Mouse (Mus musculus): Measurements from ENCODE around the gene E330034G19Rik. TPM values are rescaled to one million over a fixed set of nuclear protein-coding genes. Genes with fewer than 3 reads are reported as not detected.

E330034G19Rik gene
- not detected in 2 replicates for polyA plus RNA-seq (2015; fragmentation: Nextera tagmentation; extraction: Ambion mirVana)

DNA sequence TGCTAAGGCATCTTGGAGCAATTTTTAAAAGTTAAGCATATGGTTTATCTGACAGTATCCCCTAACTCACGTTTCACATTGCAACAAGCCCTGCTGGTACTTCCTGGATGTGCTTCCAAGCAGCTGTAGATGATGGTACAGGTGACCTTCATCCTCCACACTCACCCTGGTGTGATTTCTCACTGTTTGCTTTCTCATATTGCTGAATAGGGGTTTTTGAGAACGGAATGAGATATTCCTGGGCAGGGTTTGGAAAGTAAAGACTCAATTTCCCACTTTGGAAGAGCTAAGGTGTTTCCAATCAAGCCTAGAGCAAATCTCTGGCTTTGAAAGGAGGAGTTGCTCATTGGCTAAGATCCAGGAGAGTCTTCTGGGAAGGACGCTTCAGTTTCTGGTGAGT lies at the start of gene E330034G19Rik:
E330034G19Rik (plus strand) TSS at position 301 of the 400 bp plus-strand sequence.
- Histone ChIP-seq H3K9ac (no peak within 1 kb of the TSS), H3K36me3 (replicated peaks) (no peaks in the 10 kb centered on the region), H3K27me3 (no peaks in the 10 kb centered on the region), H3K4me1 (replicated peaks) (no peaks in the 10 kb centered on the region), H3K27ac (replicated peaks) (no peak within 1 kb of the TSS), H3K4me3 (replicated peaks) (no peak within 1 kb of the TSS), H3K9me3 (replicated peaks) (no peaks in the 10 kb centered on the region), H3K4me2 (no peak within 1 kb of the TSS)
- WGBS (ENCODE audit: insufficient replicate concordance): 26% methylated on average over 3 of the region's 3 CpGs
- no peak for ATAC-seq (ENCODE audit: insufficient read depth)

DNA sequence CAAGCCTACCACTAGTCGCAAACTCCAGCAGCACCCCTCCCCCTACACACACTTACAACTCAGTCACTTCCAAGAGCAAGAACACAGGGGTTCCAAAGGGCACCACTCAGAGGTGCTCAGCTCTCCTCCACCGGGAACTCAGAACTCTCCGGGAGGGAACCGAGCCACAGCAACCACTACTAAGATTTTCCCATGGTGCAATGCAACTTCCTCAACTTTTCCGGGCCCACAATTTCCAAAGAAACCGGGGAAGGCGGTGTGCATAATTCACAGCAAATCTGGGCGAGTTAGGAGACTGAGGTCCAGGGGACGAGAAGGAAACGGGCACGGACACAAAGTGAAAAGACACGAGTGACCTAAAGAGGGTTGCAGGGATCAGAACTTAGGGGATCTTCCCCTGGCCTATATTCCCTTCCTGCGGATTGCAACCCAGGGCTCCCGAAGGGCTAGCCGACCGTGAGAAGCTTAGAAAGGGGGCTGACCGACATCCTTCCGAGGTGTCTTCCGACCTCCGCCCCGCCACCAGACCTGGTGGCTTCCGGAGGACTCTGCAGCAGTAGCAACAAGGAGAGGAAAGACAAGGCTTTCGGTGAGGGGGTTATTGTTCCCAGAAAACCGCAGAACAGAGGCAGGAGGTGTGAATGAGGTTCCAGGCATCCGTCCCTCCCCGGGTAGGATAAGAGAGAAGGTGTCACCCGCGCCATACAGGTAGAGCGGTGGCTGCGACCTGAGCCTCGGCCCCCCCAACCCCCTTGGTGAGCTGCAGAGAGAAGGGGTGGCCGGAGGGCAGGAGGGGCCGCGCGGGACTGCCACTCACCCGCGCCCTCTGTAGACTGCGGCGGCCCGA lies 48.5 kb upstream of the E330034G19Rik start:
- no peaks in the 10 kb centered on the region for H3K9me3 ChIP-seq (replicated peaks)
- H3K4me1 ChIP-seq (replicated peaks): no peaks in the 10 kb centered on the region
- H3K4me3 ChIP-seq (replicated peaks): peak overlapping the region; percentile 59
- H3K36me3 ChIP-seq (replicated peaks): no peaks in the 10 kb centered on the region
- peak overlapping the region; percentile 35; the same call in 1 of the 2 replicates for H3K9ac ChIP-seq
- H3K27me3 ChIP-seq: peaks cover 77% of the 10 kb centered on the region
- WGBS (ENCODE audit: insufficient replicate concordance): 1% methylated on average over 40 of the region's 40 CpGs
- no peak overlapping the region for H3K27ac ChIP-seq (replicated peaks)
- H3K4me2 ChIP-seq: peak overlapping the region; percentile 65
- ATAC-seq (ENCODE audit: insufficient read depth): no peak; the same call in 1 of the 2 replicates

- peak within 1 kb of the TSS; percentile 35; the same call in 1 of the 2 replicates for H3K9ac ChIP-seq
- WGBS (ENCODE audit: insufficient replicate concordance): under 1% methylated on average over 83 of the region's 98 CpGs
- H3K27ac ChIP-seq (replicated peaks): no peak within 1 kb of the TSS
- H3K4me3 ChIP-seq (replicated peaks): peak within 1 kb of the TSS; percentile 59
- peak; percentile 63 for ATAC-seq (ENCODE audit: insufficient read depth)
- no peaks in the 10 kb centered on the region for H3K9me3 ChIP-seq (replicated peaks)
- H3K36me3 ChIP-seq (replicated peaks): no peaks in the 10 kb centered on the region
- no peaks in the 10 kb centered on the region for H3K4me1 ChIP-seq (replicated peaks)
- peaks cover 77% of the 10 kb centered on the region for H3K27me3 ChIP-seq
- peak within 1 kb of the TSS; percentile 65 for H3K4me2 ChIP-seq
Measured at GRCm38 (mm10) chr14:24245177-24246081, 47.6 kb upstream of the E330034G19Rik start, which contains the start of gene Dlg5. TSS of gene Dlg5 (minus strand) at chr14:24245920.

- 24% methylated on average over 2 of the region's 2 CpGs for WGBS (ENCODE audit: insufficient replicate concordance)
- H3K9ac ChIP-seq: no peak overlapping the region
- no peak overlapping the region for H3K4me2 ChIP-seq
- H3K27ac ChIP-seq (replicated peaks): no peak overlapping the region
- no peak for ATAC-seq (ENCODE audit: insufficient read depth)
- H3K27me3 ChIP-seq: peaks cover 54% of the 10 kb centered on the region
- H3K36me3 ChIP-seq (replicated peaks): no peaks in the 10 kb centered on the region
- H3K9me3 ChIP-seq (replicated peaks): no peaks in the 10 kb centered on the region
- H3K4me1 ChIP-seq (replicated peaks): 0 out of 2 replicates have a peak, but pooled peaks cover 3% of the 10 kb centered on the region
- no peak overlapping the region for H3K4me3 ChIP-seq (replicated peaks)
Measured at GRCm38 (mm10) chr14:24249926-24250325, 43.1 kb upstream of the E330034G19Rik start.

DNA sequence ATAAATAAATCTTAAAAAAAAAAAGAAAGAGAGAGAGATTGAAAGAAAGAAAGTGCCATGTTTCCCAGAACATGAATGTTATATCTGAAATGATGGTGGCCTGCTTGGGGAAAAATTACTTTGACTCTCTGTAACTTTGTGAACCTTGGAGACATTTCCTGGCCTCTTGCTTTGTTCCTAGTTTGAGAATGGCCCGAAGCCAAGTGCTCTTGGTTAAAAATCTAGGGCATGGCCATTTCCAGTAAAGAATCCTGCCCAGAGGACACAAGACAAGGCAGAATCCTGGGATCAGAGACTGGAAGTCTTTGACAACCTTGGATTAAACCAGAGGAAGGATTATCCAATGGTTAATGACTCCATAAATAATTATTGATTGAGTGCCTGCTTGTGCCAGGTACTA lies 41.7 kb upstream of the E330034G19Rik start:
- no peak for ATAC-seq (ENCODE audit: insufficient read depth)
- no peak overlapping the region for H3K9ac ChIP-seq
- no peak overlapping the region for H3K4me3 ChIP-seq (replicated peaks)
- WGBS (ENCODE audit: insufficient replicate concordance): 45% methylated on average over 1 of the region's 1 CpGs
- peaks cover 44% of the 10 kb centered on the region for H3K27me3 ChIP-seq
- 0 out of 2 replicates have a peak, but pooled peaks cover 3% of the 10 kb centered on the region for H3K4me1 ChIP-seq (replicated peaks)
- no peaks in the 10 kb centered on the region for H3K9me3 ChIP-seq (replicated peaks)
- H3K27ac ChIP-seq (replicated peaks): no peak overlapping the region
- H3K36me3 ChIP-seq (replicated peaks): no peaks in the 10 kb centered on the region
- no peak overlapping the region for H3K4me2 ChIP-seq

DNA sequence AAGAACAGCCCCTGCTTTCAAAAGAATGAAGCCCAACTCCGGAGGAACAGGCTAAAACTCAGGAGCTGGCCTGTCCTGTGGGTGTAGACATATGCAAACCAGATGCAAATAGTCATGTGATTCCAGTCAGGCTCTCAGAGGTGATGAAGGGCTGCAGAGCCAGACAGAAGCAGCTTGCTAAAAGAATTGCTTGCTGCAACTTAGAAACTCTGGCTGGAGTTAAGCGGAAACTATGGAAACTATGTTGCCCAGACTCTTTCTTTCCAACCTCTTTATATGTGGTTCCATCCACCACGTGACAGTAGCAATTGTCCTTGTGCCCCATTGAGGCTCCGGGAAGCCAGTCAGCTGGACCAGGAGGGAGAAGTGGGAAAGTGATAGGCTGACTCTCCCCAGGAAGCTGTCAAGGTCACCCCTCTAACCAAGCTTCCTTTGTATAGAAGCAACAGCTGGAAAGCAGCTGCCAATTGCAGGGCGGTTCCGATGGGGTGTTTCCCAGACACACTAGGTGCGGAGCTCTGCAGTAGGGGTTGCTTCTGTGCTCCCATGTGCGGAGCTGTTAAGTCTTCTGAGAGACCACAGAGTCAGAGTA lies 39.3 kb upstream of the E330034G19Rik start:
- Histone ChIP-seq H3K27me3 (peaks cover 21% of the 10 kb centered on the region), H3K9me3 (replicated peaks) (no peaks in the 10 kb centered on the region), H3K36me3 (replicated peaks) (no peaks in the 10 kb centered on the region), H3K4me3 (replicated peaks) (no peak overlapping the region), H3K4me1 (replicated peaks) (0 out of 2 replicates have a peak, but pooled peaks cover 3% of the 10 kb centered on the region), H3K27ac (replicated peaks) (no peak overlapping the region), H3K4me2 (no peak overlapping the region), H3K9ac (no peak overlapping the region)
- 10% methylated on average over 8 of the region's 8 CpGs for WGBS (ENCODE audit: insufficient replicate concordance)
- ATAC-seq (ENCODE audit: insufficient read depth): no peak

DNA sequence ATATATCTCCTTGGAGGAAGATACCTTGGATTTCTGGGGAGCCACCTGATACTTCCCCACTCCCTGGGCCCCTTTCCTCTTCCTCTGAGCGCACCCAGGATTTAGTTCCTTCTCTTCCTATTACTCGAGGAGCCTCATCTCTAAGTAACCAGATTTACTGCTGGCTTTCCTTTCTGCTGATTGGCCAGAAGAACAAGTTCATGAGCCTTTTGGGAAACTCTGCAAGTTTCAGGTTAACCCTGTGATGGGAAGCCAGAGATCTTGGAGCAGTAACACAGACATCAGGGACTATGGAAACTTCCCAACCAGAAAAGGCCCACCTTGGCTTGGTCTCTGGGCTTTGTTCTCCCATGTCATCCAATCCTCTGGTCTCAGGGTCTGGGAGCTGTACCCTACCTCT lies 37.1 kb upstream of the E330034G19Rik start:
- no peak overlapping the region for H3K27ac ChIP-seq (replicated peaks)
- no peaks in the 10 kb centered on the region for H3K9me3 ChIP-seq (replicated peaks)
- no peak overlapping the region for H3K9ac ChIP-seq
- H3K4me3 ChIP-seq (replicated peaks): no peak overlapping the region
- no peak for ATAC-seq (ENCODE audit: insufficient read depth)
- WGBS (ENCODE audit: insufficient replicate concordance): 45% methylated on average over 2 of the region's 2 CpGs
- no peaks in the 10 kb centered on the region for H3K36me3 ChIP-seq (replicated peaks)
- H3K4me2 ChIP-seq: no peak overlapping the region
- H3K27me3 ChIP-seq: peaks cover 15% of the 10 kb centered on the region
- H3K4me1 ChIP-seq (replicated peaks): 0 out of 2 replicates have a peak, but pooled peaks cover 3% of the 10 kb centered on the region

DNA sequence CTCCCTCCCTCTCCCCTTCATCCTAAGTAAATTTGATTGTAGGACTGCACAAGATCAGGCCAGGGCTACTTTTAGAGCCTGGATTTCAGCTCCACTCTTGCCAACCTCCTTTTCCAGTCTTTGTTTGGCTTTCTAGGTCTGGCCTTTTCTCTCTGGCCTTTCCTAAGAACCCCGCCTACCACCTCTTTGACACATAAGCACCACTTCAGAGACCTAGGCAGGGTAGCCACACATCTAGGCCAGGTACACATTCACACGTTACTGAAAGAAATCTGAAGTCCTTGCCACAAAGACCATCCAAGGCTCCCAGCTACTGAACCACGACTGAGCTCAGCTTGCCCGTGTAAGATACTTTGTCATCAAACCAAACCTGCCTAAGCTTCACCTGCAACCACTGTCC lies 32.6 kb upstream of the E330034G19Rik start:
- Histone ChIP-seq H3K4me3 (replicated peaks) (no peak overlapping the region), H3K27ac (replicated peaks) (no peak overlapping the region), H3K4me2 (no peak overlapping the region), H3K9me3 (replicated peaks) (no peaks in the 10 kb centered on the region), H3K27me3 (peaks cover 4% of the 10 kb centered on the region), H3K36me3 (replicated peaks) (no peaks in the 10 kb centered on the region), H3K4me1 (replicated peaks) (no peaks in the 10 kb centered on the region), H3K9ac (no peak overlapping the region)
- WGBS (ENCODE audit: insufficient replicate concordance): 40% methylated on average over 4 of the region's 4 CpGs
- no peak for ATAC-seq (ENCODE audit: insufficient read depth)

DNA sequence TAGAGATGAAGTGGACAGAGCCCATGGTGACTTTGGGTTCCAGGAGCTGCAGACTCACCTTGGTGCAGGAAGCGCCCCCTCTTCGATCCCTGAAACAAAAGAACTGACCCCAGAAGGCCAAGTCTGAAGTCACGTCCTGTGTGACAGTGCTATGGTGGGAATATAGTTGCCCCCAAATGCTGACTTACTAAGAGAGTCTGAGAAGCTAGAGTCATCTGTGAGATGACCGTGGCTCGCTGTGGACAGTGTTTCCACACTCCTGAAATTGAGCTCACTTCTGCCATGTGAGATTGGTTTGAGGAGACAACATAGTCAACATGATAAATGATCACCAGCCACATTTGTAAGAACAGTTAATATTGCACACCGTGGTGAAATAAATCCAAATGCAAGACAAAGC lies 30.6 kb upstream of the E330034G19Rik start:
- no peaks in the 10 kb centered on the region for H3K36me3 ChIP-seq (replicated peaks)
- no peak overlapping the region for H3K9ac ChIP-seq
- no peaks in the 10 kb centered on the region for H3K27me3 ChIP-seq
- H3K4me1 ChIP-seq (replicated peaks): no peaks in the 10 kb centered on the region
- no peaks in the 10 kb centered on the region for H3K9me3 ChIP-seq (replicated peaks)
- no peak overlapping the region for H3K4me3 ChIP-seq (replicated peaks)
- 58% methylated on average over 6 of the region's 6 CpGs for WGBS (ENCODE audit: insufficient replicate concordance)
- H3K4me2 ChIP-seq: no peak overlapping the region
- H3K27ac ChIP-seq (replicated peaks): no peak overlapping the region
- no peak for ATAC-seq (ENCODE audit: insufficient read depth)

DNA sequence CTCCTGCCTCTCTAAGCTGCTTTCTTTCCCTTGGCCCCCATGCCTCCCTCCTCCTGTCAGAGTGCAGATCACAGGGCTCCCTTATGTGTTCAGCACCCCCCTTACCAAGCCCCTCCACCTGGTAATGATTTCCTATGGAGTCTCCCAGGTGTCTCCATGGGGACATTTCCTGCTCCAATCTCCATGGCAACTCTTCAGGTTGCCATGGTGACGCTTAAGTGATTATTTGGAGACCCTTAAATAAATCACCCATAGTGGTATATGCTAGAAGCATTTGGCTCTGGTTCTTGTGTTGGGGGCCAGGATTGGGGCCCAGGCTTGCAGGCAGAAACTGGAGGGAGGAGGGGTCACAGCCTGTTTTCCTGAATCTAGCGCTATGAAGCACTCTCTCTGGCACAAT lies 30.1 kb upstream of the E330034G19Rik start:
- Histone ChIP-seq H3K36me3 (replicated peaks) (no peaks in the 10 kb centered on the region), H3K9ac (no peak overlapping the region), H3K4me1 (replicated peaks) (no peaks in the 10 kb centered on the region), H3K4me3 (replicated peaks) (no peak overlapping the region), H3K27me3 (no peaks in the 10 kb centered on the region), H3K4me2 (no peak overlapping the region), H3K27ac (replicated peaks) (no peak overlapping the region), H3K9me3 (replicated peaks) (no peaks in the 10 kb centered on the region)
- ATAC-seq (ENCODE audit: insufficient read depth): no peak
- WGBS (ENCODE audit: insufficient replicate concordance): 46% methylated on average over 2 of the region's 2 CpGs

All from liver, embryonic 15.5 days (tissue).